8 mouse cellular contexts compared by ENCODE assay signal in the genomic region with DNA sequence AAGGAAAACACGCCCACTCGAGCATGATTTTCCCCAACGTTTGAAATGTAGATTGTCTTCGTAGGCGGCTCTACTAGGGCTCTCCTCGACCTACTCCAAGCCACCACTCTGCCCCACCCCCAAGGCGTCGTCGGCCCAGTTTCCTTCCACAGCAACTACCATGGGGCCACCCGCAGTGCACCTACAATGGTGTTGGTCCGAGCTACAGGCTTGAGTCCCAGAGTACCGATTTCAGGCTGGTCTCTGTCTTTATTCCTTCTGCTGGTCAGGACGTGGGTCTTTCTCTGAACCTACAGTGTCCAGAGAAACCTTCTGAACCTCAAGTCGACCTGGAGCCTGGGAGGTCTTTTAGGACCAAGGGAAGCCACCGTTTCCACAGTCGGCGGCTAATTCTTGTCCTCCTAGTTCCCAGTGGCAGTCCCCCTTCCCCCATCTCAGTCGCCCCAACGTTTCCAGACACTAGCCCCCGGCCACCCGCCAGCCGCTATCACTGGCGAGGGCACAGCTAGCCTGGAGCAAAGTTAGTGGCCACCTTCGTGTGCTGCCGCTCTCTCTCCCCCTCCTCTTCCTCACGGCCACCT. TPM values are rescaled to one million over a fixed set of nuclear protein-coding genes. Genes with fewer than 3 reads are reported as not detected.
DNase-seq lines count a peak whose midpoint lies in the region; ATAC-seq and TF ChIP-seq lines count a peak whose summit lies in the region.

No protein-coding gene starts in this region.

- 0 out of 2 replicates have a peak, but pooled peaks cover 4% of the 10 kb centered on the region for H3K4me1 ChIP-seq in forebrain, postnatal 0 days (ENCODE audit: insufficient read depth)
- H3K4me1 ChIP-seq in liver, embryonic 14.5 days (replicated peaks; ENCODE audit: control insufficient read depth in 2 of 2, insufficient read depth in 2 of 2, low read length in 1 of 2), result no peaks in the 10 kb centered on the region

- TF ChIP-seq CTCF in forebrain, postnatal 0 days (IDR thresholded peaks at IDR 0.05; ENCODE audit: low read depth), result no peak
- TF ChIP-seq CTCF in liver, embryonic 14.5 days (IDR thresholded peaks at IDR 0.05; ENCODE audit: low read depth), result no peak

- 2% methylated on average over 26 of the region's 26 CpGs for WGBS in forebrain, postnatal 0 days
- WGBS in liver, embryonic 14.5 days (ENCODE audit: insufficient replicate concordance), result 3% methylated on average over 26 of the region's 26 CpGs

- no peaks in the 10 kb centered on the region for H3K36me3 ChIP-seq in forebrain, postnatal 0 days (ENCODE audit: insufficient read depth)
- H3K36me3 ChIP-seq in liver, embryonic 14.5 days (replicated peaks; ENCODE audit: control insufficient read depth, insufficient read depth, low read depth), result no peaks in the 10 kb centered on the region

- no peak; the same call in none of the 2 replicates for ATAC-seq in forebrain, postnatal 0 days
- ATAC-seq in liver, embryonic 14.5 days (ENCODE audit: insufficient read depth), result no peak
- no peak for ATAC-seq in megakaryocyte progenitor cell, adult 5-6 weeks (replicated peaks; ENCODE audit: poor library complexity)

- H3K27me3 ChIP-seq in forebrain, postnatal 0 days (ENCODE audit: insufficient read depth, low read length), result peaks cover 7% of the 10 kb centered on the region
- H3K27me3 ChIP-seq in liver, embryonic 14.5 days (ENCODE audit: control insufficient read depth, insufficient read depth, low read length), result peaks cover 30% of the 10 kb centered on the region

- H3K4me3 ChIP-seq in forebrain, postnatal 0 days (ENCODE audit: low read depth, low read length), result peak overlapping the region; percentile 66
- H3K4me3 ChIP-seq in liver, embryonic 14.5 days (ENCODE audit: insufficient read depth in 1 of 2, low read depth in 2 of 2, low read length in 2 of 2), result no peak overlapping the region

- no peak for TF ChIP-seq EP300 in liver, embryonic 14.5 days (IDR thresholded peaks at IDR 0.05; ENCODE audit: low read depth)

- H3K9me3 ChIP-seq in forebrain, postnatal 0 days (ENCODE audit: low read length), result no peaks in the 10 kb centered on the region
- no peaks in the 10 kb centered on the region for H3K9me3 ChIP-seq in liver, embryonic 14.5 days (ENCODE audit: control insufficient read depth, low read length)

- H3K27ac ChIP-seq in forebrain, postnatal 0 days (ENCODE audit: low read depth, low read length), result peak overlapping the region; percentile 54; the same call in 1 of the 2 replicates
- H3K27ac ChIP-seq in liver, embryonic 14.5 days, result no peak overlapping the region

- peak overlapping the region; percentile 64 for H3K9ac ChIP-seq in forebrain, postnatal 0 days
- H3K9ac ChIP-seq in liver, embryonic 14.5 days (replicated peaks), result no peak overlapping the region

- H3K4me2 ChIP-seq in forebrain, postnatal 0 days (ENCODE audit: low read depth), result peak overlapping the region; percentile 95
- peak overlapping the region; percentile 12; the same call in 1 of the 2 replicates for H3K4me2 ChIP-seq in liver, embryonic 14.5 days (ENCODE audit: low read depth)

- peak; percentile 12 for DNase-seq in layer of hippocampus, adult 11-12 months (ENCODE audit: low spot score)
- no peak for DNase-seq in layer of hippocampus, postnatal 25 days (ENCODE audit: extremely low spot score in 1 of 2, low spot score in 1 of 2)
- peak; percentile 47 for DNase-seq in cerebellum, adult 8-10 months
- DNase-seq in forebrain, postnatal 0 days, result peak; percentile 31
- DNase-seq in liver, embryonic 14.5 days (ENCODE audit: low read depth in 3 of 3, low spot score in 3 of 3), result no peak
- no peak for DNase-seq in testis, postnatal 10 days (ENCODE audit: low spot score)
- DNase-seq in urinary bladder, postnatal 4 days (ENCODE audit: low spot score in 2 of 2), result no peak

RNA-seq across cellular contexts. Expression of gene C530025M09Rik, which starts 1.0 kb away (rescaled TPM):
- total RNA-seq in layer of hippocampus, postnatal 25 days (2021), result under 1 TPM; 0.42 to 0.56 TPM
- total RNA-seq in forebrain, postnatal 0 days (2014; rRNA removed), result 0.77 and 1.5 TPM in 2 replicates
- 1.1 and 1.2 TPM in 2 replicates for polyA plus RNA-seq in forebrain, postnatal 0 days (2015; fragmentation: Nextera tagmentation; extraction: Ambion mirVana)
- polyA plus RNA-seq in liver, embryonic 14.5 days (2012; rRNA removed), result not detected in 2 replicates
- not detected in 2 replicates for polyA plus RNA-seq in liver, embryonic 14.5 days (2014; fragmentation: Nextera tagmentation; extraction: Ambion mirVana)
- total RNA-seq in megakaryocyte progenitor cell, adult 5-6 weeks (2015), result not detected in 2 replicates
- total RNA-seq in megakaryocyte progenitor cell, adult 5-6 weeks (2017), result not detected in 2 replicates

RNA-seq across cellular contexts. Expression of gene Syndig1, which starts 1.0 kb away (rescaled TPM):
- 10 to 100 TPM; 40.4 to 42.1 TPM for total RNA-seq in layer of hippocampus, postnatal 25 days (2021)
- total RNA-seq in forebrain, postnatal 0 days (2014; rRNA removed), result 25.1 and 49.2 TPM in 2 replicates
- polyA plus RNA-seq in forebrain, postnatal 0 days (2015; fragmentation: Nextera tagmentation; extraction: Ambion mirVana), result 29.7 and 32.0 TPM in 2 replicates
- 0.10 and 0.15 TPM in 2 replicates for polyA plus RNA-seq in liver, embryonic 14.5 days (2012; rRNA removed)
- polyA plus RNA-seq in liver, embryonic 14.5 days (2014; fragmentation: Nextera tagmentation; extraction: Ambion mirVana), result 0.11 and 0.63 TPM in 2 replicates
- total RNA-seq in megakaryocyte progenitor cell, adult 5-6 weeks (2015), result not detected in 2 replicates
- total RNA-seq in megakaryocyte progenitor cell, adult 5-6 weeks (2017), result not detected in 2 replicates

Comparison
In these comparisons a context has a peak if more than half of its experiments do, and no peak if none do; other contexts are left out.
1. DNase-seq: peak in layer of hippocampus, adult 11-12 months (single experiment), cerebellum, adult 8-10 months (single experiment) and forebrain, postnatal 0 days (single experiment); none in layer of hippocampus, postnatal 25 days (0 of 2), liver, embryonic 14.5 days (0 of 3), testis, postnatal 10 days (single experiment) and urinary bladder, postnatal 4 days (0 of 2).
2. RNA of gene Syndig1, which starts 1.0 kb away (total RNA-seq): 40.4 to 42.1 TPM in layer of hippocampus, postnatal 25 days and 25.1 to 49.2 TPM in forebrain, postnatal 0 days; not detected in megakaryocyte progenitor cell, adult 5-6 weeks; every median in the first group is over 10 times any median in the second.